Mouse (Mus musculus) heart, postnatal 36 days (tissue): ENCODE data around the gene Kcns3. TPM values are rescaled to one million over a fixed set of nuclear protein-coding genes. Genes with fewer than 3 reads are reported as not detected.
"Not testable (repeated sequence)": the region's sequence is repeated elsewhere in the genome, so short reads cannot be mapped to it uniquely, and the experiment has no call there.

Source experiments
- DNase-seq, 2 experiments: peaks; one replicate each; pipeline ENCODE4 v3.0.0; 2021 to 2022
- intact Hi-C: fragments of 180-260 bp; cut with DNase I; formaldehyde crosslinking; loops from one replicate; pipeline ENCODE4 v1.15.1; 2025
- total RNA-seq, 2 experiments: library from RNA; stranded (reverse); gene quantifications; 2 replicates each; pipeline ENCODE4 v1.2.3; 2021

Kcns3 gene
- total RNA-seq, 2 experiments from 2014 or later: 0.35 to 0.72 TPM

- DNase-seq: no peak
- intact Hi-C loops: no loop called here
Measured at GRCm38 (mm10) chr12:11088626-11089372, 62.1 kb downstream of the Kcns3 start.

DNA sequence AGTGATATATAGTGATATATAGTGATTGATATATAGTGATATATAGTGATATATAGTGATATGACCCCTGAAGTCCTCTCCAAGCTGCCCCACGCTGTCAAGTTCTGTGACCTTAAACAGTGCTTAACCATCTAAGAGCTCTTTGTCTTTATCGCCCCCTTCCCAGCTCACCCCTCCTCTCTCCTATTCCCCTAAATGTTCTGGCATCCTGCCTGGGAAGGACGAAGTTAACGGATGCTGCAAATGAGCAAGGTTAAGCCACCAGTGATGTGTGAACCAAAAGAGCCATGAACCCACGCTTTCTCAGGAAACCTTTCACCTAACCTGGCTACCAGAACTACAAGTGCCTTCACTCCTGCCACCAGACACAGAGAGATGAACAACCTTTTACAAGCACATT, 64.0 kb downstream of the Kcns3 start:
- intact Hi-C loops: no loop called here
- no peak for DNase-seq

DNA sequence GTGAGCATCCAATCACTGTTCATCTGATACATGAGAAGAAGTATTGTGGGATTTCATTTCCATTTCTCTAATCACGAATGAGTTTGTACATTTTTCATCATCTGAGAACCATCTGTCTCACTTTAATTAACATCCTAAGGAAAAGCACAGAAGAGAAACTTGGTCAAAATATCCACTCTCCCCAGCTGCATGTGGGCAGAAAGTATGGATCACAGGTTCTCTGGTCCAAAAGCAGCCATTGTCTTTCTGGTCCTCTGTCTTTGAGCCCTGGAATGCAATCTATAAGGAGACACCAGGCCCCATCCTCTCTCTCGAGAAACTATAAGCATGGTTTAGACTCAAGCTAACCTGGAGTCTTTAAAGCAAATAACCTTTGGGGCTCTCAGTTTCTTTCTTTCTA, 79.8 kb downstream of the Kcns3 start:
- intact Hi-C loops: no loop called here
- DNase-seq: no peak

GRCm38 (mm10) chr12:11066865-11067264, 84.0 kb downstream of the Kcns3 start:
- DNase-seq: no peak
- intact Hi-C loops: no loop called here

- DNase-seq, intact Hi-C loops: not testable (repeated sequence)
Measured at GRCm38 (mm10) chr12:11052676-11053075, 98.2 kb downstream of the Kcns3 start.

- no peak for DNase-seq
- intact Hi-C loops: no loop called here
Measured at GRCm38 (mm10) chr12:11041821-11042220, 109.0 kb downstream of the Kcns3 start.

Other genes starting within 250 kb of the Kcns3 start
- not detected for gene Msgn1, start 57.9 kb upstream of the Kcns3 start, total RNA-seq
- 1 to 10 TPM in 1 of 2 experiments, under 1 TPM in 1; 0.57 to 1.1 TPM for gene Gen1, start 114.7 kb upstream of the Kcns3 start, total RNA-seq
- gene Smc6, start 114.8 kb upstream of the Kcns3 start, total RNA-seq: 10 to 100 TPM; 46.7 to 55.8 TPM